Mouse (Mus musculus) c-Kit-positive CD71-positive TER-119-negative erythroid progenitor cells, embryonic 14.5 days (primary cell): ENCODE results near the gene Als2cl.

Experiments used
- DNase-seq: peaks from one replicate; pipeline ENCODE4 v3.0.0-alpha.2; 2013; ENCODE audit warnings: low read depth

Gene Als2cl

DNA sequence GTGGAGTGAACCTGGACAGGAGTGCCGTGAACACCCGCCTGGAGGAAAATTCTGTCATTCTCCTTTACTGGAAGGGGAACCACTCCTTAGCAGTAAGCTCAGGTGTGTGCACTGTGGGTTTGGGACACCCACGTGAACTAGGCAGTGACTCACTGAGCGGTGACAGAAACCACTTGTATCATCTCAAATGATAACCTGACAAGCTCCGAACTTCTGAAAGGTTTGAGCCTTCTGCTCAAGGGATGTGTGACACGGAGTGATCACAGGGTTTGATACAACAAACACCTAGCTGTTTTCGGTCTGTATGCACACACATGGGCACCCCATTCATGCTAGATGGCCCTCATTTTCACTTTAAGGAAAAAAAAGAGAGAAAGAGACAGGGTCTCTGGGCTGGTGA, 37.1 kb downstream of the Als2cl start, which contains the start of gene Fam240a:
Fam240a (minus strand) TSS at position 76 of the 400 bp plus-strand sequence.
- no peak for DNase-seq

DNA sequence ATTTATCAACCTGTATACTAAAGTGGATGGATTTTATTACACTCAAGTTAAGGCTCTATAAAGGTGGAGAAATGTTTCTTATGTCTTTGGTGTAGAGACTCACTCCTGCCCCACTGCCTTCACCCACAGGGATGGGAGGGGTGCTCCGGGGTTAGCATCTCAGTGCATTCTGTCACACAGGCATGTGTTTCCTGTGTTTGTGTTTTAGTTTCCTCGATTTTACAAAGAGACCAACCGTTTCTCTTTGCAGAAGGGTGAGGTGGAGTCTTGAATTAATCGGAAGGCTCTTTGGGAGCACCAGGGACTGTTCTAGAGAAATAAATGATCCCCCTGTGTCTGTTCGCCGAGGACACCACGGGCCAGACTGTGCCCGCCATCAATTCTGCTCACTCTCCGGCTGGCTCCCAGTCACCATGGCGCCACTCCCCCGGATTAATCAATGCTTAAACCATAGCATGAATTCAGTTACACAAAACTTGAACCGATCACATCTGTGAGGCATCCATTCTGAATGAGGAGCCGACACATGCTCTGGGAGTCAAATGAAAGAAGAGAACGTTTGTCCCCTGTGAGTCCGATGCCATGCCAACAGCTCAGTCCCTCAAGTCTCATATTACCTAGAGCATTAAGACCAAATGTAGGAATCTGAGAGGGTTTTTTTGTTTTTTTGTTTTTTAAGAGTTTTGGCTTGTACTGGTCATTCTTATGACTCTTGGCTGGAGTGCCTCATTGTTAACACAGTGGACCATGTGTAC, 41.2 kb downstream of the Als2cl start:
- no peak for DNase-seq

DNA sequence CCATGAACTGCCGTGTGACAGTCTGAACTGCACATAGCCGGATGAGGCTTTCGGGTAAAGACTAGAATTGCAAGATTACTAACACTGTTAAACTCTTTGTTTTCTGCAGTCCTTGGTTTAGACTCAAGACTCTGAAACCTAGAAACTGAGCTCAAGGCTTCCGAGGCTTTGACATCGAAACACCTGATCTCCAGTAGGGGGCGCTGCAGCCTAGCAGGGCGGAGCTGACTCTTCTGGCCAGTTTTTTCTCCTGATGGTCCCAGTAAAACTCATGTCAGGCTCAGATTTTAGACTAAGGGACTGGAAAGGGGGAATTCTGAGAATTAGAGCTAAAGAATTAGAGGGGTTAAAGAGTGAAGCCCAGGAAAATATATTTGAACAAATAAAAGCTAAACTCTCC, 43.1 kb downstream of the Als2cl start:
- peak; percentile 27 for DNase-seq

DNA sequence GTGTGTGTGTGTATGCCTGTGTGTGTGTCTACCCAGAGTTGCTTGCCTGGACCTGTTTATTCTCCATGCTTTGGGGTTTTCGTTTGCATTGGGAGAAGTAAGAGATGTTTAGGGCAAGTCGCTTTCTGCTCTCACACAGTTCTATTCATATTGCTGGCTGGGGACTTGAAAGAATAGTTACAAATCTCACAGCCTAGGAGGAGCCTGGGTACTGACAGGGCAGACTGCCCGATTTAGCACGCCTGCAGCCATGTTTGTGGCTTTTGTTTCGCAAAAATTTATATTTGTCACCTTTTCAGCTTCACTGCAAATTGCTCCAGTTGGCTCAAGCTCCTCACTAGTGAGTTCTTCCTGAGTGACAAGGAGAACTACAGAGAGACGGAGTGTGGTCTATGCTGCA, 51.9 kb downstream of the Als2cl start:
- no peak for DNase-seq

DNA sequence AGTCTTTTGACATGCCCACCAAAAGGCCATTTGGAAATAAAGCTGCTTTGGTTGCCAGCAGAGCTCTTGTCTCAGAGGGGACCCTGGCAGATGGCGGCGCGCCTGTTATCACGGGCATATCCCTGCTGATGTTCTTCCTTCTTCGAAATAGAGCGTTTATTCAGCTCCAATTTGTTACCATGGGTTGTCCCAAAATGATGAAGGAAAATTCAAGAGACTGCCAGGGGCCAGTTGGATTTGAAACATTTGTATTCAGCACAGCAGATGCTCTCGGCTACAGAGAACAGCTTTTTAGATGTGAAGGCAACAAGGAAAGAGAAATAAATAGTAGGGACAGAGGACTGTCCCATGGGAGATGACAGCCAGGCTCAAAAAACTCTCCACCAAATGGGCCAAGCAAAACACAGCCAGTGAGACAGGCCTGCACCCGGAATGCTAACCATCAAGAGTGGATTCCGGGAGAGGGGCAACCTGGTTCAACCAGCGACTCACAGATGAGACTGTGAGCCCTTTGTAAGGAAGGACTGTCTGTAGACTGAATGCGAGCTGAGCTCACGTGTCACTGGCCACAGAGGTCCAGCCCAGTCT, 54.3 kb downstream of the Als2cl start:
- no peak for DNase-seq

DNA sequence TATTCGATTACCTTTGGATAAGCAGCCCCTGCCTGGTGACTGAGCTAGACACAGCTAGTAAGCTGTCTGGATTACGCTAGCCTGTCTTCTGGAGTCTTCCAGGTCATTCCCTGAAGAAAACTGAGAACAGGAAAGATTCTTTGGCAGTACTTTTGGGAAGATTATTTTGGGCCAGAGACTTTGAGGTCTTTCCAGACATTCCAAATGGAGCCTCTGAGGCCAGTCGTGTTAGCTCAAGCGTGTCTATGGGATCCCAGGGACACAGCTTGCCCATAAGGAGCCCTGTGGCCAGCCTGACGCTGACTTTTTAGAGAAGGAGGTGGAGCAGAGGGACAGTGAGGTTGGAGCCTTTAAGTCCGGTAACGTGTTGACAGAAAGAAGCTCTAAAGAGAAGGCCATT, 56.3 kb downstream of the Als2cl start:
- DNase-seq: no peak

DNA sequence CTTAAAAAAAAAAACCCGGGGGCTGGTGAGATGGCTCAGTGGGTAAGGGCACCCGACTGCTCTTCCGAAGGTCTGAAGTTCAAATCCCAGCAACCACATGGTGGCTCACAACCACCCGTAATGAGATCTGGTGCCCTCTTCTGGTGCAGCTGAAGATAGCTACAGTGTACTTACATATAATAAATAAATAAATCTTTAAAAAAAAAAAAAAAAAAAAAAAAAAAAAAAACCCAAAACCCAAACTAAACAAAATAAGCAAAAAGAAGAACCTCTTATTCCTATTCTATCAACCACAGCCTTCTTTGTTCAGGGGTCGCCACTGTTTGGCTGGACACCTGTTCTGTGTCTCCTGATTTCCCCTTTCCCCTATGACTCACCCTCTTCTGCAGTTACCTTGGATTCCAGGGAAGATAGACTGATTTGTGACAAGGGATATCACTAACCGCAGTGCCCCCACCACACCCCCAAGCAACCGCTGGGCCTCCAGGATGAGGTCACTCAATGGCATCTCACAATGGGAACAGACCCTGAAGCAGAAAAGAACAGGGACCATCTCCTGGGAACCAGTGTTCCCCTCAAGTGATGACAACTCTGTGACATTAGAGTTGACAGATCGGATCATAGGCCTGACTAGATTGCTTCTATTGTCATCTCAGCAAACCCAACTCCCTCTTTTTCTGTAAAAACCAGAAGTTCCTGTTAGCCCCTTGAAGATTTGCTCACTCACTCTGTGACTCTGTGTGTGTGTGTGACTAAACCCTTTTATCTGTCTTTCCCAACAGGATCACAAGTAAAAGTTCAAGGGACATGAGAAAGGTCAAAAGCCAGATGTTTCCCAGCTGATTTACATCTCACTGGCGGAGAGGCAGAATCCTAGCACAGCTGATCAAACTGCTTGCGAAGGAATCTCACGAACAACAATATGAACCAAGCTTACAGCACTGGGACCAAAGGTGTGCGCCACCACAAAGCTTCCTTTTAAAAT, 58.1 kb downstream of the Als2cl start:
- DNase-seq: no peak

DNA sequence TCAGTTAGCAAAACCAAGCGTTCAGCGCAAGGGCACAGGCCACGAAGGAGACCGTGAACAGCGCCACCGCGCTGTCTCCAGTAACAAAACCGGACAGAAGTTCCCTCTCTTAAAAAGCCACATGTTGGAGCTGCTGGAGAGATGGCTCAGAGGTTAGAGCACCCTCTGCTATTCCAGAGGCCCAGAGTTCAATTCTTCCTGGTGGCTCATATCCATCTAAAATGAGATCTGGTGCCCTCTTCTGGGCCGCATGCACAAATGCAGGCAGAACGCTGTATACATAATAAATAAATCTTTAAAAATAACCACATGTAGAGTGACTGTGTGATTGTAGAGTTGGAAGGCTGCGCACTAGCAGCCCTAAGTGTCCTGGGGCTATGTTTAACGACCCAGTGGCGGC, 64.6 kb downstream of the Als2cl start:
- DNase-seq: no peak

DNA sequence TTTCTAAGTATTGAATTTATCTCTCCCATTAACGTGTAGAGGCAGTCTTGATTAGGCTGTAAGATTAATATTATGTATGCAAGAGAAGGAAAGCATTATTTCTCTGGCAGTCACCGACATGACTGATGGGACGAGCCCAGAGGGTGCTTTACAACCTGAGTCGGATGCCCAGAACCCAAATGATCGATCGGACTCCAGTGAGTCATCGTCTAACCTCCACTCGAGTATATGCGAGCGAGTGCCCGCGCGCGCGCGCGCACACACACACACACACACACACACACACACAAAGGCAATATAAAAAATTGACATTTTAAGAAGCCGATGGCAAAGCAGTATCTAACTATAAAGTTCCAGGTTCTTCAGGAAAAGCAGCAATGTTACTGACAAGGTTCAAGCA, 65.7 kb downstream of the Als2cl start:
- no peak for DNase-seq

DNA sequence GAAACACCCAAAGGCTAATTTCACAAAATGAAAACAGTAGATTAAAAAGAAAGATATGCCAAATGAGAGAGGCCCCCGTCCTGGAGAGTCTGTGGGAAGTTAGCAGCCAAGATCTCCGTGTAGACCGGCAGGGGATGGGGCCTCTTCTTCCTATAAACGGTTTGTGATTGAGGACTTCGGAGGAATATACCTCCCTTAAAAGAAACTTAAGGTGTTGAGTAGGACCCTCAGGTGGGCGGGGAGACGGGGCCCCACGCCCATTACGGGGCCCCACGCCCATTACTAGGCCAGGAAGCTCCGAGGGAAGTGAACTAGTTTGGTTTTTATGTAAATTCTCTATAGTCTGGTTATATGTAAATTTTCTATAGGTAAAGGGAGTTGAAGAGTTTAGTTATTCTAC, 66.3 kb downstream of the Als2cl start, which contains the start of gene Tdgf1:
Tdgf1 (minus strand) TSS at position 233 of the 400 bp plus-strand sequence.
- DNase-seq: no peak

DNA sequence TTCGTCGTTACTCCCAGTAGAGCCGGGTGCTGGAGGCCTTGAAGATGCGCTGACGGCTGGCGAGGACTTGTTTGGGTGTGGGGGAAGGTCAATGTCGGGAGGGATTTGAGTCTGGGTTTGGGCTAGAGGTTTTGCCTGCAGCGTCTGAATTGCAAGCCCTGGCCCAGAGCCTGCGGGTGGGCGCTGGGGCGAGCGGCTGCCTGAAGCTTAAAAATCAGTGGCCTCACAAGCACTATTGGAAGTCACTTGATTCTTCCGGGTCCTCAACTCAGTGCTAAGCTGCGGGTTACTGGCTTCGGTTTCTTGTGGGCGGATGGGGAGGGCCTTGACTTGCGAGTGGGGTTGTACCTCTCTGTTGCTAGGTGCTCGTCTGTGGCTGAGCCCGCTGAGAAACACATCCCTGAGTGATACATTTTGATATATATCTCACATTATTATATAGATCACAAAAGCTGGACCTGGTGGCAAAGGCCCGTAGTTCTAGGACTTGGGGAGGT, 66.9 kb downstream of the Als2cl start:
- no peak for DNase-seq

DNA sequence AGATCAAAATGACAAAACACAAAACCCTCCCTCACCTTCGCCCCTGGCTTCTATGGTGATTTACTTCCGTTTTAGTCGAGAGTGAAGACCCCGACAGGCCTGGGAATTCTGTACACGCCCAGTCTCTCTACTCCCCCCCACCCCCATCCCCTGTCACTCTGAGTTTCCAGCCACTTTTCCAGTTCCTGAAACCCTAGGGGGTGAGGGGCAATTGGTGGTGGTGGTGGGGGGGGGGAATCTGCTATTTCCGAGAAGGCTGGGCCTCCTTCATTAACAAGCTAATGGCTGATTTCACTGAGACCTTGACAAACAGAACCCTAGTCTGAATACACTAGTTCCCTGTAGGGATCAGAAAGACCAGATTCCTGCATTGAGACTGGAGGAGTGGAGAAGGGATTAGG, 67.6 kb downstream of the Als2cl start:
- DNase-seq: no peak

DNA sequence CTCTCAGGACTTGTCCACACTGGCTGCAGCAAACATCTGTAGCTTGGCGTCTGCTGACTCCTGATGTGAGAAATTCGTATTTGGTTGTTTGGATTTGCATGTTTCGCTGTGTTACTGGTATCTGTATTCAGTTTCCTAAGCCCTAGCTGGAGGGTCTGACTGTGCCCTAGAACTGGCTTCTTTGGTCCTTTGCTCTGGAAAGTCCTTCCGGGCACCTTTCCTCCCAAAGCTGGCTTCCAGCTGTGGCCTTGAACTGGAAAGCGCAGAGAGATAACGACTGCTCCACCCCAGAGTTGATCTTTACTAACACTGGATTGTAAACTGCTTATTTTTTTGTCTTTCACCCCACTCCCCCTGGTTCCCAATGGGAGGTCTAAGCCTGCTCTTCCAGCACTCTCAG, 68.2 kb downstream of the Als2cl start:
- DNase-seq: no peak

DNA sequence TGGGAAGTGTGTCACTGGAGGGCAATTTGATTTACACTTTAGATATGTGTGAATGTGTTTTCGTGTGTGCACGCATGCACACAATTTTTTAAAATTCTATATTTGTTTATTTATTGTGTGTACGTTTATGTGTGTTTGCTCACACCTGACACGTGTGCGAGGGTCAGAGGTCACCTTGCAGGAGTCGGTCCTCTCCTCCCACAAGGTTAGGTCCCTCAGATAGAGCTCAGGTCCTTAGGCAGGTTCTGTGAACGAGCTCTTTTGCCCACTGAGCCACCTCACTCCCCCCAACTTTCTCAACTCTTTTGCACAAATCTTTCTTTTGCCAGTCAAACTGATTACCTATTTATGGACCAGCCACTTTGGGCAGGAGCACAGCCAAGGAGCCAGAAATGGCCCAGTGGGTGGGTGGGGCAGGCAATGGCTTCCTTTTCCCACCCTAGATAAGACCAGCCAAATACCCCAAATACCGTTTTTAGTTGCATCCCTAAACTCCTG, 69.2 kb downstream of the Als2cl start:
- DNase-seq: no peak

DNA sequence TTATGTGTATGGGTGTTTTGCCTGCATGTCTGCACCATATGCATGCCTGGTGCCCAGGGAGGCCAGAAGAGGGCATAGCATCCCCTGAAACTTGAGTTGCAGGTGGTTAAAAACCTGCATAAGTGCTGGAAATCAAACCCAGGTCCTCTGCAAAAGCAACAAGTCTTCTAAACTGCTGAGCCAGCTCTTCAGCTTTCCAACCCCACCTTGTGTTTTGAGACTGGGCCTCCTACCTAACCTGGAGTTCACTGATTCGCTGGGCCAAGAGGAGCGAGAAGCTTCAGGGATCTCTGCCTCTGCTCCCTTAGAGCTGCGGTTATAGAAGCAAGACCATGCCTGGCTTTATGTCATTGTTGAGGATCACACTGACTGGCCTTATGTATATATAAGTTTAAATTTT, 70.4 kb downstream of the Als2cl start:
- DNase-seq: no peak
